Mouse (Mus musculus) layer of hippocampus, adult 6 months (tissue): Measurements from ENCODE around the gene Gsk3b. TPM values are rescaled to one million over a fixed set of nuclear protein-coding genes. Genes with fewer than 3 reads are reported as not detected.

ENCODE experiments used
- long read RNA-seq, 2 experiments: library from polyadenylated mRNA; unstranded; transcript quantifications; one replicate each; pipeline ENCODE4 v2.0.0; 2019 to 2020
- polyA plus RNA-seq: library from polyadenylated mRNA; unstranded; fragments of <200 nt; fragmentation: Nextera tagmentation; gene quantifications from 2 replicates; pipeline ENCODE4 v1.2.3, GENCODE M21; 2021

The Gsk3b gene
- polyA plus RNA-seq: 90.7 and 138 TPM in 2 replicates
- long read RNA-seq, experiment 1, full-length matches to known transcripts: 43 of 455 reads
- long read RNA-seq, experiment 1, partial matches to known transcripts: 17 of 455 reads
- long read RNA-seq, experiment 1, other reads (novel, unspliced or antisense): 395 of 455 reads
- long read RNA-seq, experiment 2, full-length matches to known transcripts: 44 of 71 reads
- long read RNA-seq, experiment 2, partial matches to known transcripts: 6 of 71 reads
- long read RNA-seq, experiment 2, other reads (novel, unspliced or antisense): 21 of 71 reads

GRCm38 (mm10) chr16:38088629-38089446, at the start of gene Gsk3b:
Gene Gsk3b (plus strand): TSS chr16:38089001.

GRCm38 (mm10) chr16:38294685-38295348, 206.0 kb downstream of the Gsk3b start, which contains the start of gene Nr1i2:
Gene Nr1i2 (minus strand): TSS chr16:38294824.

Other genes starting within 250 kb of the Gsk3b start
- gene Gm36028, start 227.9 kb upstream of the Gsk3b start, polyA plus RNA-seq: 0.16 and 0.30 TPM in 2 replicates
- 32.2 and 37.9 TPM in 2 replicates for gene Lrrc58, start 220.6 kb upstream of the Gsk3b start, polyA plus RNA-seq
- 0.28 and 0.33 TPM in 2 replicates for gene Gpr156, start 172.5 kb upstream of the Gsk3b start, polyA plus RNA-seq
- not detected in 2 replicates for gene Nr1i2, start 205.8 kb downstream of the Gsk3b start, polyA plus RNA-seq